Mouse (Mus musculus) forebrain, embryonic 10.5 days (tissue): Measurements from ENCODE around the gene Slc44a5. TPM values are rescaled to one million over a fixed set of nuclear protein-coding genes. Genes with fewer than 3 reads are reported as not detected.
A peak's percentile ranks its signal among the peaks of the same experiment; 100 is the strongest.

Experiments used
- DNase-seq: peaks from one replicate; pipeline ENCODE4 v3.0.0-alpha.2; 2017; ENCODE audit warnings: low spot score; ENCODE audit errors: extremely low spot score
- H3K27ac ChIP-seq: fragments of 300-500 bp; sonication (generic); 2 replicates; pipeline ENCODE4 v1.5.1; 2016; ENCODE audit warnings: mild to moderate bottlenecking
- H3K27me3 ChIP-seq: fragments of 300-500 bp; sonication (generic); 2 replicates; pipeline ENCODE4 v1.6.1; 2016; ENCODE audit warnings: mild to moderate bottlenecking; ENCODE audit not compliant: poor library complexity, severe bottlenecking
- H3K36me3 ChIP-seq: fragments of 300-500 bp; sonication (generic); replicated peaks from 2 replicates; pipeline ENCODE4 v1.6.1; 2016; ENCODE audit warnings: mild to moderate bottlenecking, moderate library complexity
- H3K4me1 ChIP-seq: fragments of 300-500 bp; sonication (generic); 2 replicates; pipeline ENCODE4 v1.6.1; 2016
- H3K4me3 ChIP-seq: fragments of 300-500 bp; sonication (generic); 2 replicates; pipeline ENCODE4 v1.5.1; 2016; ENCODE audit warnings: mild to moderate bottlenecking, moderate library complexity
- H3K9me3 ChIP-seq: fragments of 300-500 bp; sonication (generic); 2 replicates; pipeline ENCODE4 v1.6.1; 2016; ENCODE audit warnings: mild to moderate bottlenecking, moderate library complexity
- WGBS: fragments of 180-500 bp; shearing (Covaris S2); methylation state at CpG from one replicate; pipeline ENCODE4 v1.1.7; 2016; 5-methylcytosine and 5-hydroxymethylcytosine counted together
- polyA plus RNA-seq: library from polyadenylated mRNA; unstranded; fragments of >200 nt; fragmentation: Nextera tagmentation; extraction: Ambion mirVana; gene quantifications from 2 replicates; pipeline ENCODE4 v1.2.1, GENCODE M21; 2016

Slc44a5 gene
- polyA plus RNA-seq, 1 experiment from 2014 or later = 0.82 TPM

- no peak overlapping the region for H3K4me3 ChIP-seq
- WGBS = 65% methylated on average over 10 of the region's 10 CpGs
Measured at GRCm38 (mm10) chr3:154193189-154193840, 220.1 kb downstream of the Slc44a5 start.

GRCm38 (mm10) chr3:154200422-154200828 is 227.2 kb downstream of the Slc44a5 start:
- Histone ChIP-seq H3K36me3 (no peaks in the 10 kb centered on the region), H3K4me3 (no peak overlapping the region), H3K9me3 (no peaks in the 10 kb centered on the region), H3K27ac (no peak overlapping the region), H3K4me1 (0 out of 2 replicates have a peak, but pooled peaks cover 6% of the 10 kb centered on the region), H3K27me3 (no peaks in the 10 kb centered on the region)
- WGBS = 80% methylated on average over 8 of the region's 8 CpGs
- DNase-seq = no peak

More at GRCm38 (mm10) chr3:154193189-154193840, 220.1 kb downstream of the Slc44a5 start:
- peak overlapping the region; percentile 48 for H3K27ac ChIP-seq
- DNase-seq = no peak
- no peaks in the 10 kb centered on the region for H3K36me3 ChIP-seq
- peaks cover 37% of the 10 kb centered on the region for H3K4me1 ChIP-seq
- no peaks in the 10 kb centered on the region for H3K9me3 ChIP-seq
- H3K27me3 ChIP-seq = peaks cover 4% of the 10 kb centered on the region

- 91% methylated on average over 12 of the region's 12 CpGs for WGBS
Measured at GRCm38 (mm10) chr3:154201796-154202195, 228.6 kb downstream of the Slc44a5 start.

GRCm38 (mm10) chr3:154202383-154202782 is 229.1 kb downstream of the Slc44a5 start:
- Histone ChIP-seq H3K4me1 (0 out of 2 replicates have a peak, but pooled peaks cover 6% of the 10 kb centered on the region), H3K9me3 (no peaks in the 10 kb centered on the region), H3K4me3 (no peak overlapping the region), H3K27me3 (no peaks in the 10 kb centered on the region), H3K36me3 (no peaks in the 10 kb centered on the region), H3K27ac (no peak overlapping the region)
- 94% methylated on average over 13 of the region's 13 CpGs for WGBS
- DNase-seq = no peak

More at GRCm38 (mm10) chr3:154201796-154202195, 228.6 kb downstream of the Slc44a5 start:
- Histone ChIP-seq H3K4me3 (no peak overlapping the region), H3K36me3 (no peaks in the 10 kb centered on the region), H3K27me3 (no peaks in the 10 kb centered on the region), H3K9me3 (no peaks in the 10 kb centered on the region), H3K4me1 (0 out of 2 replicates have a peak, but pooled peaks cover 6% of the 10 kb centered on the region), H3K27ac (no peak overlapping the region)
- DNase-seq = no peak

- DNase-seq = no peak
- Histone ChIP-seq H3K4me3 (no peak overlapping the region), H3K9me3 (no peaks in the 10 kb centered on the region), H3K36me3 (no peaks in the 10 kb centered on the region), H3K27ac (no peak overlapping the region), H3K4me1 (peaks cover 21% of the 10 kb centered on the region), H3K27me3 (no peaks in the 10 kb centered on the region)
- 87% methylated on average over 2 of the region's 2 CpGs for WGBS
Measured at GRCm38 (mm10) chr3:154208479-154208878, 235.2 kb downstream of the Slc44a5 start.

GRCm38 (mm10) chr3:154209201-154209754 is 236.0 kb downstream of the Slc44a5 start:
- DNase-seq = no peak
- no peaks in the 10 kb centered on the region for H3K36me3 ChIP-seq
- H3K4me3 ChIP-seq = no peak overlapping the region
- peaks cover 21% of the 10 kb centered on the region for H3K4me1 ChIP-seq
- H3K27ac ChIP-seq = no peak overlapping the region
- no peaks in the 10 kb centered on the region for H3K9me3 ChIP-seq
- WGBS = 37% methylated on average over 4 of the region's 4 CpGs
- no peaks in the 10 kb centered on the region for H3K27me3 ChIP-seq

GRCm38 (mm10) chr3:154209776-154210430 is 236.7 kb downstream of the Slc44a5 start:
- Histone ChIP-seq H3K27me3 (no peaks in the 10 kb centered on the region), H3K9me3 (no peaks in the 10 kb centered on the region), H3K36me3 (no peaks in the 10 kb centered on the region), H3K4me3 (no peak overlapping the region), H3K4me1 (peaks cover 21% of the 10 kb centered on the region), H3K27ac (no peak overlapping the region)
- DNase-seq = no peak
- 20% methylated on average over 4 of the region's 4 CpGs for WGBS

- no peak overlapping the region for H3K4me3 ChIP-seq
- H3K27me3 ChIP-seq = no peaks in the 10 kb centered on the region
- 74% methylated on average over 10 of the region's 10 CpGs for WGBS
- no peaks in the 10 kb centered on the region for H3K9me3 ChIP-seq
- H3K4me1 ChIP-seq = peaks cover 21% of the 10 kb centered on the region
- H3K27ac ChIP-seq = no peak overlapping the region
- no peaks in the 10 kb centered on the region for H3K36me3 ChIP-seq
- no peak for DNase-seq
Measured at GRCm38 (mm10) chr3:154210431-154211055, 237.3 kb downstream of the Slc44a5 start.

GRCm38 (mm10) chr3:154212551-154212950 is 239.3 kb downstream of the Slc44a5 start:
- WGBS = 87% methylated on average over 2 of the region's 2 CpGs
- Histone ChIP-seq H3K27ac (no peak overlapping the region), H3K9me3 (no peaks in the 10 kb centered on the region), H3K27me3 (no peaks in the 10 kb centered on the region), H3K36me3 (no peaks in the 10 kb centered on the region), H3K4me3 (no peak overlapping the region), H3K4me1 (peaks cover 21% of the 10 kb centered on the region)
- DNase-seq = no peak

- no peaks in the 10 kb centered on the region for H3K9me3 ChIP-seq
- no peaks in the 10 kb centered on the region for H3K27me3 ChIP-seq
- H3K27ac ChIP-seq = no peak overlapping the region
- no peak for DNase-seq
- 84% methylated on average over 7 of the region's 7 CpGs for WGBS
- H3K4me1 ChIP-seq = peaks cover 7% of the 10 kb centered on the region; the same call in 1 of the 2 replicates
- no peak overlapping the region for H3K4me3 ChIP-seq
- H3K36me3 ChIP-seq = no peaks in the 10 kb centered on the region
Measured at GRCm38 (mm10) chr3:154215309-154215708, 242.1 kb downstream of the Slc44a5 start.

GRCm38 (mm10) chr3:154215779-154216178 is 242.5 kb downstream of the Slc44a5 start:
- Histone ChIP-seq H3K4me3 (no peak overlapping the region), H3K9me3 (no peaks in the 10 kb centered on the region), H3K27ac (no peak overlapping the region), H3K36me3 (no peaks in the 10 kb centered on the region), H3K27me3 (no peaks in the 10 kb centered on the region), H3K4me1 (peaks cover 3% of the 10 kb centered on the region; the same call in 1 of the 2 replicates)
- no peak for DNase-seq

- Histone ChIP-seq H3K27me3 (no peaks in the 10 kb centered on the region), H3K27ac (0 out of 2 replicates have a peak overlapping the region, but pooled peaks have one; percentile 1), H3K36me3 (no peaks in the 10 kb centered on the region), H3K4me3 (no peak overlapping the region), H3K4me1 (peaks cover 10% of the 10 kb centered on the region), H3K9me3 (no peaks in the 10 kb centered on the region)
- WGBS = 65% methylated on average over 8 of the region's 8 CpGs
- DNase-seq = no peak
Measured at GRCm38 (mm10) chr3:154222141-154222591, 248.9 kb downstream of the Slc44a5 start.
